Mouse (Mus musculus) MEL-GATA-1-ER (cell line): Measurements from ENCODE around the gene Sag.
"Not testable (repeated sequence)": the region's sequence is repeated elsewhere in the genome, so short reads cannot be mapped to it uniquely, and the experiment has no call there.

ENCODE experiments used
- DNase-seq: peaks from one replicate; pipeline ENCODE4 v3.0.0-alpha.2; 2012; ENCODE audit warnings: low read depth; ENCODE audit errors: extremely low read depth

Gene Sag

DNA sequence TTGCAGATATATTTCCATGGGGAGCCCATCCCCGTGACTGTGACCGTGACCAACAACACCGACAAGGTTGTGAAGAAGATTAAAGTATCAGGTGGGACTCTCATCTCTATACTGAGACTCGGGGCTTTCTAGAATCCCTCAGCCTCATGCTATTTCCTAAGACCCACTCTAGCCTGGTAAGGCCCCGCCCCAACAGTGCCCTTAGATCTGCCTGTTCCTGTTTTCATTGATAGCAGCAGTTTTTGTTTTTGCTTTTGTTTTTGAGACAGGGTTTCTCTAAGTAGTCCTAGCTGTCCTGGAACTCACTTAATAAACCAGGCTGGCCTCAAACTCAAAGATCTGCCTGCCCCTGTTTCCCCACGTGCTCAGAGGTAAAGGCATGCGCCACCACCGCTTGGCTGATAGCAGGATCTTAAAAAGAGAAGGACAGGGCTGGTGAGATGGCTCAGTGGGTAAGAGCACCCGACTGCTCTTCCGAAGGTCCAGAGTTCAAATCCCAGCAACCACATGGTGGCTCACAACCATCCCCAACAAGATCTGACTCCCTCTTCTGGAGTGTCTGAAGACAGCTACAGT, 21.0 kb downstream of the Sag start:
- no peak for DNase-seq

- no peak for DNase-seq
Measured at GRCm38 (mm10) chr1:87825281-87825680, 21.8 kb downstream of the Sag start.

GRCm38 (mm10) chr1:87825991-87826390, 22.5 kb downstream of the Sag start:
- DNase-seq, result no peak

GRCm38 (mm10) chr1:87826474-87826873, 23.0 kb downstream of the Sag start:
- no peak for DNase-seq

GRCm38 (mm10) chr1:87827476-87827875, 24.0 kb downstream of the Sag start:
- not testable (repeated sequence) for DNase-seq

DNA sequence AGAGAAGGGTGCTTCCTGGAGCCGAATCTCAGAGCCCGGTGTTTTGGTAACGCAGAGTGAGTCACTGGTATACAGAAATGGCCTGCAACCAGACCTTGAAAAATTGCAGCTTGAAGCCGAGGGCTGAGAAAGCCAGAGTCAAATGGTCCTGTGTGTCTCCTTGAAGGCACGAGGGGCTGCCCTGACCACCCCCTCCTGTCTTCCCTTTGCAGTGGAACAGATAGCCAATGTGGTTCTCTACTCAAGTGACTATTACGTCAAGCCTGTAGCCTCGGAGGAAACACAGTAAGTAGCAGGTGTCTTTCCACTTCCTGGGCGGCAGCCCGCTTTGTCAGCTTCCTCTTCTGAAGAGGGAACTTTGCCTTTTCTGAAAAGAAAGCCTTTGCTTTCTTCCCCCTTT, 24.7 kb downstream of the Sag start:
- DNase-seq, result peak; percentile 82

DNA sequence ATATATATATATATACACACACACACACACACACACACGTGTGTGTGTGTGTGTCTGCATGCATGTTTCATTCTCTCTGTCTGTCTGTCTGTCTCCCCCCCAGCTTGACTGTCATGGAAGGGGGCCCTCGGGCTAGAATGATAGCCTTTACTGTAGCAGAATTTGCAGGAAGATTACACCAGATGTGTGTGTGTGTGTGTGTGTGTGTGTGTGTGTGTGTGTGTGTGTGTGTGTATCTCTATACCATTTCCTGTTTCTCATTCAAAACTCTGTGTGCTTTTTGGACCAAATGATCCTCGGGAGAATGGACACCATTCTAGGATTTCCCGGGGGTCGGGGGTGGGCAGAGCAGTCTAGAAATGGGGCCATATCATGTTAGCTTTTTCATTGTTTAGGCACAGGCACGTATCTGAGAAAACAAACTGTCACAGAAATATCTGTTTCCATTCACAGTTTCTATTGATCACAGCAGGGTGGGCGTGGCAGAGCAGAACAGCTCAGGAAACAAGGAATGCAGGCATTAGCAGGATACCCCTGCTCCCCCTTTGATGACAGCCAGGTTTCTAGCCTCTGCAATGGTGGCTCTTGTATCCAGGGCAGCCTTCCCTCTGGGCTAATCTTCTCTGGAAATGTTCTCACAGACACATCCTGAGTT, 25.6 kb downstream of the Sag start:
- no peak for DNase-seq

- no peak for DNase-seq
Measured at GRCm38 (mm10) chr1:87829621-87830211, 26.2 kb downstream of the Sag start.

DNA sequence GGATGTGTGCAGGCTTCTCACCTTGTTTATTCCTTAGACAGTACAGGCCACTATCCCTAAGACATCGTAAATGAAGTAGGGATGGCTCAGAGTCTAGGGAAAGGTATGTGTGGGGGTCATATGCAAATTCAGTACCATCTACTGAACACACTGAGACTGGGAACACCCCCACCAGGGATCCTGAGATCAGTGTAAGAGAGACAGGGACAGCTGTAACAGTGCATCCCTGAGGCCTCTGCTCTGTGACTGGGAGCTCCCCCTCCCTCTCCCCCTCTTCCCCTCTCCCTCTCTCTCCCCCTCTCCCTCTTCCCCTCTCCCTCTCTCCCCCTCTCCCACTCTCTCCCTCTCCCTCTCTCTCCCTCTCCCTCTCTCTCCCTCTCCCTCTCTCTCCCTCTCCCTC, 33.0 kb downstream of the Sag start:
- DNase-seq, result no peak

DNA sequence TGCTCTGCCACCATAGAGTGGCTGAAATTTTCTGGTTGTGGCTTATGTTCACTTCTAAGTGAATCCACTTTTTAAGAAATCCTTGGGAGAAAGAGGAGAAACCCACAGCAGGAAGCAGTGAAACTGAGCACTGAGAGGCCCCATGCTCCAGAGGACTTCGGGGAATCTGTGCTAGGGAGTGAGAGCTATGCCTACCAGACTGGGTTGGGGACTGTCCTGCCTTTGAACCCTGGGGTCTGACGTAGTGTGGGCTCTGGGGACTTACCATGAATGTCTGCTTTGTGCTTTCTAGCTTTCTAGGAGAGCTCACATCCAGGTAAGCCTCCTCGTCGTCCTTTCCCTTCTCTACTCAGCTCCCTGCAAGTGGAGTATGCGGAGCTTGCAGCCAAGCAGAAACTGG, 33.5 kb downstream of the Sag start:
- DNase-seq, result no peak

DNA sequence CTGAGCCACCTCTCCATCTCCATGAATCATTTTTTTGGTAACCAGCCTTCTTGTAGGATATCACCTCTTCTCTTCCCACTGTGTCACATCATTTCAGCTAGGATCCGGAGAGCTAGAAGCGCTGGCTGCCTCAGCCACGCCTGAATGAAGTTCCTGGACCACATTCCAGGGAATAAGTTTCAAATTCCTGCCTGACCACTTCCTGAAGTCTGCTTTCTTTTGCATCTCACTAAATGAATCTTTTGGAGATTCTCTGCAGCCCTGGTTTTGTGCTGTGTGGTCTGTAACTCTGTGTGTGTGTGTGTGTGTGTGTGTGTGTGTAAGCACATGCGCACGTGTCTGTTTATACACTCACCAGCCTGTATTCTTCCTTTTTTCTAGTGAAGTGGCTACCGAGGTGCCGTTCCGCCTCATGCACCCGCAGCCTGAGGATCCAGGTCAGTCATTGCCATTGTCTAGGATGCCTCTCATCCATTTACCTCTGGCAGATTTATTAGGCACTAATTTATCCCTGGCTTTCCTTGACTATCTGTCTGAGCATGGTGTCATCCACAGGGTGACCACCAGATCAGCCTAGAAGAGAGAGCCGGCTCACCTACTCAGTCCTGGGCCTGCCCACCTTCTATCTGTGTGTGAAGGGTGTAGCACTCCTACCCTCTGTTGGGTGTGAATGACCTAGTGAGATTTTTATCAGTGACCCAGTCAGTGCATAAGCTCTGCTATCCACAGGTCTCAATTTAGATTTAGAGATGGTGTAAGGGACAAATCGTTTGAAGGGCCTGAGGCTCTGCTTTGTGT, 37.1 kb downstream of the Sag start:
- no peak for DNase-seq

- no peak for DNase-seq
Measured at GRCm38 (mm10) chr1:87846801-87847474, 43.5 kb downstream of the Sag start.

DNA sequence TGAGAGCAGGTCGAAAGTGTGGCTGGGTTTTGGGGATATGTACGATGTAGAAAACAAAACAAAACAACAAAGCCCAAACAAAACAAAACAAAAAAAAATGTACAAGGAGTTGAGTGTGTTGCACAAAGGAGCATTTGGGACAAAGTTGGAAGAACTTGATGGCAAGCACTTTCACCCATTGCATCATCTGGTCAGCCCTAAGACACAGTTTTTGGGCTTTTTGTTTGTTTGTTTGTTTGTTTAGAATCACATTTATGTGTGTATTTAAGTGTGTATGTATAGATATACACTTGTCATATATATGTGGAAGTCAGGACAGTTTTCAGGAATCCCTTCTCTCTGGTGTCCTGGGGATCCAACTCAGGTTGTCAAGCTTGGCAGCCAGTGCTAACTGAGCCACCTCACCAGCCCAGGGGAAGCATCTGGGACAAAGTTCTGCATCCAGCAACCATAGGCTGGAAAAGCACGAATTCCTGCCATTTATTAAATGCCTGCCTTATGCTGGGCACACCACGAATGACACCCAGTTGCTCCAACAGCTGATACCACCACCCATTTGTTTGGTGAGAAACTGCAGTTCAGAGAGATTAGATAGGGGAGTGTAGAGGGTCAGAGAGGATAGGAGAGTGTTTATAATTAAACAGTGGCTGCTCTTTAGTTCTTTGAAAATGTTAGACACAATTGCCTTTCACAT, 44.1 kb downstream of the Sag start:
- no peak for DNase-seq

- DNase-seq, result no peak
Measured at GRCm38 (mm10) chr1:87848237-87848996, 44.9 kb downstream of the Sag start.

DNA sequence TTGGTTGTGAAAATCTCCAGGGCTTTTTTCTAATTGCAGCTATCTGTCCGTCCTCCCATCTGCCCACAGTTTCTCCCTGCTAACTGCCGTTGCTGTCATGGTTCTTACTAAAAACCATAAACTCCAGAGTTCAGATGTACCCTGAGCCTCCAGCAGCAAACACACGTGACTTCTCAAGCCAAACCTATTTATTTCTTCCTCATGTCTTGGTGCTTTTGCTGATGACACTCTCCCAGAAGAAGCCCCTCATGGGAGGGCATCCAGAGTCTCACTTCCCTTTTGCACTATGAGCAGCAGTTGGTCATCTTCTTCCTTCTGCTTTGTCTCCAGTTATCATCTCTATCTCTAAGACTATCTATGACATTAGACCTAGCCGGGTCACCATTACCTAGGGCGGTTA, 45.8 kb downstream of the Sag start:
- no peak for DNase-seq

- no peak for DNase-seq
Measured at GRCm38 (mm10) chr1:87851344-87851743, 47.9 kb downstream of the Sag start.

GRCm38 (mm10) chr1:87852081-87852790, 48.8 kb downstream of the Sag start:
- no peak for DNase-seq

- DNase-seq, result peak; percentile 37
Measured at GRCm38 (mm10) chr1:87852892-87853600, 49.6 kb downstream of the Sag start, which contains the start of gene Dgkd. Dgkd (plus strand) TSS chr1:87853287.
